Mouse (Mus musculus) limb, embryonic 15.5 days (tissue): ENCODE data around the gene Fbxw2. TPM values are rescaled to one million over a fixed set of nuclear protein-coding genes. Genes with fewer than 3 reads are reported as not detected.
"Not testable (repeated sequence)": the region's sequence is repeated elsewhere in the genome, so short reads cannot be mapped to it uniquely, and the experiment has no call there.

ENCODE experiments used
- ATAC-seq: fragments of 200-750 bp; cut with Nextera tagmentation; 2 replicates; pipeline ENCODE4 v1.8.0; 2017; ENCODE audit warnings: low read depth, moderate TSS enrichment; ENCODE audit not compliant: insufficient number of reproducible peaks, low FRiP score, low TSS enrichment
- H3K27ac ChIP-seq: fragments of 300-500 bp; sonication (generic); 2 replicates; pipeline ENCODE4 v1.5.1; 2015; ENCODE audit warnings: moderate library complexity, mild to moderate bottlenecking, inconsistent platforms
- H3K27me3 ChIP-seq: fragments of 300-500 bp; sonication (generic); 2 replicates; pipeline ENCODE4 v1.6.1; 2015; ENCODE audit warnings: inconsistent platforms
- H3K36me3 ChIP-seq: fragments of 300-500 bp; sonication (generic); 2 replicates; pipeline ENCODE4 v1.6.1; 2015; ENCODE audit warnings: inconsistent platforms
- H3K4me1 ChIP-seq: fragments of 300-500 bp; sonication (generic); 2 replicates; pipeline ENCODE4 v1.6.1; 2015; ENCODE audit warnings: inconsistent platforms
- H3K4me2 ChIP-seq: fragments of 300-500 bp; sonication (generic); 2 replicates; pipeline ENCODE4 v1.6.1; 2015; ENCODE audit warnings: mild to moderate bottlenecking, inconsistent platforms
- H3K4me3 ChIP-seq: fragments of 300-500 bp; sonication (generic); 2 replicates; pipeline ENCODE4 v1.5.1; 2015; ENCODE audit warnings: mild to moderate bottlenecking, inconsistent platforms
- H3K9ac ChIP-seq: fragments of 300-500 bp; sonication (generic); 2 replicates; pipeline ENCODE4 v1.6.1; 2015; ENCODE audit warnings: inconsistent platforms
- H3K9me3 ChIP-seq: fragments of 300-500 bp; sonication (generic); 2 replicates; pipeline ENCODE4 v1.6.1; 2016; ENCODE audit warnings: inconsistent platforms
- WGBS: fragments of 180-500 bp; shearing (Covaris S2); methylation state at CpG from one replicate; pipeline ENCODE4 v1.1.7; 2015; 5-methylcytosine and 5-hydroxymethylcytosine counted together
- polyA plus RNA-seq: library from polyadenylated mRNA; unstranded; fragments of >200 nt; fragmentation: Nextera tagmentation; extraction: Ambion mirVana; gene quantifications from 2 replicates; pipeline ENCODE4 v1.2.1, GENCODE M21; 2015

Fbxw2 gene
- polyA plus RNA-seq, 1 experiment from 2014 or later: 94.4 TPM

DNA sequence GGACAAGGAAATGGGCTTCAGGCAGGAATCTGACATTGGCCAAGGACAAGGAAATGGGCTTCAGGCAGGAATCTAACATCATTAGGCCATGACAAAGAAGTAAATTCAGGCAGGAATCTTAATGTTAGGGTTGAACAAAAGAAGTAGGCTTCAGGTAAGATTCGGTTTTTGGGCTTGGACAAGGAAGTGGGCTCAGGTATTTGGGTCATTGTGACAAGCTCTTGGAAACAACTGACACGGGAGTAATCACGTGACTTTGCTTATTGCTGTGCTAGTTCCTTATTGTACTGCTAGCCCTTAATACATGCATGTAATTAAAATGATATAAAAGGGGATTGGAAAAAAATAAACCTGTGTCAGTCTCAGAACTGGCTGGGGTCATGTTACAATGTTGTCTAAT is 9.6 kb upstream of the Fbxw2 start:
- WGBS: 80% methylated on average over 3 of the region's 3 CpGs
- Histone ChIP-seq H3K27me3 (no peaks in the 10 kb centered on the region), H3K36me3 (no peaks in the 10 kb centered on the region), H3K9ac (no peak overlapping the region), H3K4me1 (no peaks in the 10 kb centered on the region), H3K4me2 (no peak overlapping the region), H3K9me3 (no peaks in the 10 kb centered on the region), H3K27ac (no peak overlapping the region), H3K4me3 (no peak overlapping the region)
- no peak for ATAC-seq

GRCm38 (mm10) chr2:34833624-34834023 is 7.5 kb upstream of the Fbxw2 start:
- no peak overlapping the region for H3K9ac ChIP-seq
- no peaks in the 10 kb centered on the region; the same call in 1 of the 2 replicates for H3K9me3 ChIP-seq
- H3K36me3 ChIP-seq: no peaks in the 10 kb centered on the region
- H3K4me3 ChIP-seq: no peak overlapping the region
- 86% methylated on average over 17 of the region's 17 CpGs for WGBS
- no peak overlapping the region for H3K4me2 ChIP-seq
- no peaks in the 10 kb centered on the region for H3K4me1 ChIP-seq
- H3K27ac ChIP-seq: no peak overlapping the region
- no peaks in the 10 kb centered on the region for H3K27me3 ChIP-seq
- ATAC-seq: no peak

GRCm38 (mm10) chr2:34832766-34833457 is 6.8 kb upstream of the Fbxw2 start, which contains the start of gene Gm34653:
Gene Gm34653 (plus strand): TSS chr2:34833007.
- H3K4me1 ChIP-seq, ATAC-seq, H3K9ac ChIP-seq, H3K4me3 ChIP-seq, H3K27me3 ChIP-seq, H3K27ac ChIP-seq, H3K36me3 ChIP-seq, H3K4me2 ChIP-seq, H3K9me3 ChIP-seq: not testable (repeated sequence)
- WGBS: 68% methylated on average over 11 of the region's 11 CpGs

DNA sequence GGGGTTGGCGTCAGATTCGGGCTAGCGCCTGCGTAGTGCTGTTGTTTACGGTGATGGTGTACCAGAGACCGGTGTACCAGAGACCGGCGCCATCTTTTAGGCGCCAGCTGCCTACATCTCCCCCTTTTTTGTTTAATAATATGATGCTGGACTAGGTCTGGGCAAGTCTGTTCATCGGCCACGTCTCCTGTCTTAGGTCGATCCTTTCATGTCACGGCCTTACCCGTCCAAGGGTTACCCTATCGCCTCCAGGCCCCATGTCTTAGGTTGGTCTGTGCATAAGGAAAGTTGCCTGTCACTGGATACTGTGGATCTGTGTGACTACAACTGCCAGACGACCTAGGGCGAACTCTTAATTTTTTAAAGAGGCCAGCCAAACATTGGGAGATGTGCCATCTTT is 4.0 kb upstream of the Fbxw2 start:
- ATAC-seq, H3K9me3 ChIP-seq, H3K27ac ChIP-seq, H3K4me3 ChIP-seq, H3K4me2 ChIP-seq, H3K27me3 ChIP-seq, H3K36me3 ChIP-seq, H3K9ac ChIP-seq, H3K4me1 ChIP-seq: not testable (repeated sequence)
- 95% methylated on average over 17 of the region's 17 CpGs for WGBS

DNA sequence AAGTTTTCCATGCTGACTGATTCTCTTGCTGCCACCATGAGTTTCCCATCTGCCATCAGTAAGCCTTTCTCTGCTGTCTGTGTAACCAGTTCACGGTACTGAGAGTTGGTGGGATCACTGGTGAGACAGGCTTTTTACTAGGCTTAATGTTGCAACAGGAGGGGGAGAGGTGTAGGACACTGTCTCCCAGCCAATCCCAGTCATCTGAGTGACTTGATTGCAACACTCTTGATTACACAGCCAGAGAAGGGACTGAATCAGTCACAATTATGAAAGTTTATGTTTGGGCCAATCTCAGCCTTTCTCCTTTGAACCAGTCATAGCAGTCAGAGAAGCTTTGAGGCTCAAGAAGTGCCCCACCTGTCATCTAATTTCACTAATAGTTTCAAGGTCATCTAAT is 1.9 kb upstream of the Fbxw2 start:
- no peak overlapping the region for H3K9ac ChIP-seq
- H3K36me3 ChIP-seq: 0 out of 2 replicates have a peak, but pooled peaks cover 3% of the 10 kb centered on the region
- peaks cover 16% of the 10 kb centered on the region for H3K4me1 ChIP-seq
- WGBS: 79% methylated on average over 1 of the region's 1 CpGs
- no peak for ATAC-seq
- H3K27me3 ChIP-seq: no peaks in the 10 kb centered on the region
- no peak overlapping the region for H3K4me2 ChIP-seq
- no peaks in the 10 kb centered on the region; the same call in 1 of the 2 replicates for H3K9me3 ChIP-seq
- no peak overlapping the region for H3K4me3 ChIP-seq
- H3K27ac ChIP-seq: peak overlapping the region; percentile 47; the same call in 1 of the 2 replicates

DNA sequence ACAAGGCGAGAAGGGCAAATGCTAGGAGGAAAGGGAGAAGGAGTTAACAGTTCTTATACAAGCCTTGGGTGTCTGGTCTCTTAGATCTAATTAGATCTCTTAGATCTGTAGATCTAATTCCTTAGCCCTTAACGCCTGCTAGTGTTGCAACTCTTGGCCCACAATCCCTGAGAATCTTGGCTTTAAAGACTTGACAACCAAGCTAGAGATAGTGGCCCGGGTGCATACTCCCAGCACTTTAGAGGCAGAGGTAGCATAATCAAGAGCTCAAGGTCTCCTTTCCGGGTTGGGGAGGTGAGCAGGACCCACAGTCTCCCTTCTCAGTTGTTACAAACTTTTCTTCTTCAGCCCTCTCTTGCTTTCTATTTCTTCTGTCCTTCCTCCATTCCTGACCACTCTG is 1.5 kb upstream of the Fbxw2 start:
- no peak for ATAC-seq
- no peak overlapping the region for H3K4me2 ChIP-seq
- no peaks in the 10 kb centered on the region; the same call in 1 of the 2 replicates for H3K9me3 ChIP-seq
- H3K4me3 ChIP-seq: no peak overlapping the region
- peaks cover 16% of the 10 kb centered on the region for H3K4me1 ChIP-seq
- H3K9ac ChIP-seq: no peak overlapping the region
- no peaks in the 10 kb centered on the region for H3K27me3 ChIP-seq
- peak overlapping the region; percentile 47; the same call in 1 of the 2 replicates for H3K27ac ChIP-seq
- H3K36me3 ChIP-seq: peaks cover 5% of the 10 kb centered on the region
- WGBS: 87% methylated on average over 4 of the region's 4 CpGs

GRCm38 (mm10) chr2:34826460-34827231 is 535 bp upstream of the Fbxw2 start:
- peak overlapping the region; percentile 99 for H3K9ac ChIP-seq
- H3K9me3 ChIP-seq: no peaks in the 10 kb centered on the region; the same call in 1 of the 2 replicates
- H3K27me3 ChIP-seq: no peaks in the 10 kb centered on the region
- peak overlapping the region; percentile 98 for H3K4me3 ChIP-seq
- H3K27ac ChIP-seq: peak overlapping the region; percentile 77
- peaks cover 12% of the 10 kb centered on the region for H3K36me3 ChIP-seq
- H3K4me2 ChIP-seq: peak overlapping the region; percentile 83
- H3K4me1 ChIP-seq: peaks cover 16% of the 10 kb centered on the region
- ATAC-seq: no peak
- WGBS: 34% methylated on average over 20 of the region's 21 CpGs

DNA sequence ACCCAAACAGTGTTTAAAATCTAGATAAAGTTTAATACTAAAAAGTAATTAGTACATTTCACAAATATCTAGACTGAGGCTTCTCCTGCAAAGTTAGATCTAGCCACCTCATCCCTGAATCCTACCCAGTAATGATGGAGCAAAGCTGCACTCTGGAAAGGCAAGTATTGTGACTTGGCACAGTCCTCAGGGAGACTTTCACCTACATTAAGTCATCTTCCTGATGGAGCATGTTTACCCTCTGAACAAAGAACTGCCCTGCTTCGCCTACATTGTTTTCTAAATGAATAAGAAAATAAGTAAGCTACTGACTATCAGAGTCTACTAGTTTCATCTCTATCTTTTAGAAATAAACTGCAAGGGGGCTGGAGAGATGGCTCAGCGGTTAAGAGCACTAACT is 7.6 kb downstream of the Fbxw2 start:
- WGBS: 97% methylated on average over 2 of the region's 2 CpGs
- Histone ChIP-seq H3K4me3 (no peak overlapping the region), H3K4me1 (no peaks in the 10 kb centered on the region), H3K27ac (no peak overlapping the region), H3K4me2 (no peak overlapping the region), H3K36me3 (peaks cover 58% of the 10 kb centered on the region), H3K9ac (no peak overlapping the region), H3K27me3 (no peaks in the 10 kb centered on the region), H3K9me3 (no peaks in the 10 kb centered on the region)
- no peak for ATAC-seq

GRCm38 (mm10) chr2:34815893-34816292 is 10.2 kb downstream of the Fbxw2 start:
- H3K27me3 ChIP-seq, H3K4me3 ChIP-seq, H3K27ac ChIP-seq, H3K9ac ChIP-seq, H3K9me3 ChIP-seq, H3K4me2 ChIP-seq, ATAC-seq, H3K4me1 ChIP-seq: not testable (repeated sequence)
- 93% methylated on average over 2 of the region's 2 CpGs for WGBS
- H3K36me3 ChIP-seq: peaks cover 67% of the 10 kb centered on the region

DNA sequence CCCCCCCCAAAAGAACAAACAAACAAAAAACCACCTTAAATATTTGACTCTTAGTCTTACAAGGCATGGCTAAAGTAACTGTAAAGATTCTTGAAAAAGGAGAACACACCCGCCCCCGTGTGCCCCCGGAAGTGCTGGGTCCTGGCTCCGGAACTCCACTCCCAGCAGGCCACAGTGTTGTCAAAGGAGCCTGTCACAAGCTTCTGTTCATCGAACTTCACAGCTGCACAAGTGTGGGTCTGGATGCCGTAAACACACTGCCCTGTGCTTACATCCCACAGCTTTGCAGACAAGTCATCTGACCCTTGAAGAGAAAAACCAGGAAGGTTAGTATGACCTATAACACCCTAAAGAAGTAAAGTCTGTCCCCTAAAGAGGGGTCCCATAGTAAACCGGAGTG is 13.4 kb downstream of the Fbxw2 start:
- Histone ChIP-seq H3K4me1 (no peaks in the 10 kb centered on the region), H3K9ac (no peak overlapping the region)

DNA sequence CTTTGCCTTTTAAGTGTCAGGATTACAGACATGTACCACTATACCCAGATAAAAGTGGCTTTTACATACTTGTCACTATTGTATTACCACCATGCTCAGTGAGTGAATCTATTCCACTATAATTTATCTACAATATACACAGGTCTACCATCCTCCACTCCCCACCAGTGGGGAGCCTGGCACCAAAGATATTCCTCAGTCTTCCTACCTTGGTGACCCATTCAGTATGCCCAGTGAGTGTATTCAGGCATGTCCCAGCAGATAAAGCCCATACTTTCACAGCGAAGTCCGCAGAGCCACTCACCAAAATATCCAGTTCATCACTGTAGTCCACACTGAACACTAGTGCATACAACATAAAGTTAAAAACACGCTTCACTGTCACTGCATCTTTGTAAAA is 15.3 kb downstream of the Fbxw2 start:
- Histone ChIP-seq H3K4me2 (no peak overlapping the region), H3K27ac (no peak overlapping the region), H3K4me1 (no peaks in the 10 kb centered on the region), H3K9me3 (no peaks in the 10 kb centered on the region), H3K27me3 (no peaks in the 10 kb centered on the region), H3K4me3 (no peak overlapping the region), H3K36me3 (peaks cover 76% of the 10 kb centered on the region), H3K9ac (no peak overlapping the region)
- ATAC-seq: no peak
- WGBS: 93% methylated on average over 3 of the region's 3 CpGs

More for the DNA sequence above, 13.4 kb downstream of the Fbxw2 start:
- WGBS: 79% methylated on average over 7 of the region's 7 CpGs
- peaks cover 79% of the 10 kb centered on the region for H3K36me3 ChIP-seq
- no peak overlapping the region for H3K4me2 ChIP-seq
- H3K27ac ChIP-seq: no peak overlapping the region
- ATAC-seq: no peak
- no peaks in the 10 kb centered on the region for H3K9me3 ChIP-seq
- H3K27me3 ChIP-seq: no peaks in the 10 kb centered on the region
- no peak overlapping the region for H3K4me3 ChIP-seq

GRCm38 (mm10) chr2:34809568-34809967 is 16.5 kb downstream of the Fbxw2 start:
- H3K27me3 ChIP-seq: no peaks in the 10 kb centered on the region
- H3K27ac ChIP-seq: no peak overlapping the region
- no peak overlapping the region for H3K4me3 ChIP-seq
- H3K4me2 ChIP-seq: no peak overlapping the region
- H3K36me3 ChIP-seq: peaks cover 69% of the 10 kb centered on the region
- WGBS: 92% methylated on average over 1 of the region's 1 CpGs
- no peak overlapping the region for H3K9ac ChIP-seq
- peaks cover under 1% of the 10 kb centered on the region; the same call in 1 of the 2 replicates for H3K4me1 ChIP-seq
- ATAC-seq: no peak
- no peaks in the 10 kb centered on the region for H3K9me3 ChIP-seq
